Mouse (Mus musculus): ENCODE data around the gene 1700001P01Rik.
"Not testable (repeated sequence)": the region's sequence is repeated elsewhere in the genome, so short reads cannot be mapped to it uniquely, and the experiment has no call there.

1700001P01Rik gene

GRCm38 (mm10) chr11:97793165-97793564 lies 17.4 kb upstream of the 1700001P01Rik start:
- DNase-seq = peak; percentile 59 to 67

- not testable (repeated sequence) for DNase-seq
These were observed 15.2 kb upstream of the 1700001P01Rik start for GRCm38 (mm10) chr11:97790778-97791438.

- DNase-seq = no peak
These were observed 14.0 kb upstream of the 1700001P01Rik start for GRCm38 (mm10) chr11:97789727-97790126.

GRCm38 (mm10) chr11:97787961-97788360 lies 12.2 kb upstream of the 1700001P01Rik start:
- DNase-seq = no peak

- no peak for DNase-seq
These were observed 6.8 kb upstream of the 1700001P01Rik start for GRCm38 (mm10) chr11:97782564-97782895.

GRCm38 (mm10) chr11:97781832-97782563 lies 6.3 kb upstream of the 1700001P01Rik start, which contains the start of gene Rpl23:
Gene Rpl23 (minus strand): TSS chr11:97782437.
- DNase-seq = peak; percentile 99 to 100

- DNase-seq = no peak
These were observed 5.7 kb upstream of the 1700001P01Rik start for GRCm38 (mm10) chr11:97781478-97781831.

- no peak for DNase-seq
These were observed 4.4 kb upstream of the 1700001P01Rik start for GRCm38 (mm10) chr11:97779968-97780701.

- no peak for DNase-seq
These were observed 3.2 kb upstream of the 1700001P01Rik start for GRCm38 (mm10) chr11:97778918-97779317.

- DNase-seq = no peak
These were observed 1.4 kb upstream of the 1700001P01Rik start for GRCm38 (mm10) chr11:97777129-97777529.

GRCm38 (mm10) chr11:97776497-97777128 lies 895 bp upstream of the 1700001P01Rik start:
- DNase-seq = no peak

GRCm38 (mm10) chr11:97775186-97775585 lies 532 bp downstream of the 1700001P01Rik start:
- DNase-seq = no peak

GRCm38 (mm10) chr11:97771410-97771809 lies 4.3 kb downstream of the 1700001P01Rik start:
- no peak for DNase-seq

- DNase-seq = no peak
These were observed 6.0 kb downstream of the 1700001P01Rik start for GRCm38 (mm10) chr11:97769704-97770103.

GRCm38 (mm10) chr11:97766154-97766881 lies 9.4 kb downstream of the 1700001P01Rik start, which contains the start of gene Cwc25:
Gene Cwc25 (minus strand): TSS chr11:97766556.
- peak; percentile 95 for DNase-seq

- DNase-seq = no peak
These were observed 14.1 kb downstream of the 1700001P01Rik start for GRCm38 (mm10) chr11:97761638-97762037.

- DNase-seq = no peak
These were observed 16.8 kb downstream of the 1700001P01Rik start for GRCm38 (mm10) chr11:97758942-97759341.

- DNase-seq = no peak
These were observed 17.6 kb downstream of the 1700001P01Rik start for GRCm38 (mm10) chr11:97758125-97758524.

GRCm38 (mm10) chr11:97753277-97753676 lies 22.4 kb downstream of the 1700001P01Rik start:
- DNase-seq = no peak

- DNase-seq = no peak
These were observed 27.2 kb downstream of the 1700001P01Rik start for GRCm38 (mm10) chr11:97748496-97748895.

GRCm38 (mm10) chr11:97747773-97748172 lies 27.9 kb downstream of the 1700001P01Rik start:
- DNase-seq = no peak

GRCm38 (mm10) chr11:97745331-97745721 lies 30.4 kb downstream of the 1700001P01Rik start:
- no peak for DNase-seq

Data from cerebellum, adult 18-20 months (tissue).